Mouse (Mus musculus) heart, postnatal 0 days (tissue): ENCODE results near the gene Elmo2. TPM values are rescaled to one million over a fixed set of nuclear protein-coding genes. Genes with fewer than 3 reads are reported as not detected.

ENCODE experiments used
- ATAC-seq: fragments of 200-750 bp; cut with Nextera tagmentation; 2 replicates; pipeline ENCODE4 v1.8.0; 2017; ENCODE audit warnings: low read depth, moderate number of reproducible peaks, moderate library complexity; ENCODE audit not compliant: insufficient read depth
- DNase-seq: peaks from one replicate; pipeline ENCODE4 v3.0.0-alpha.2; 2016; ENCODE audit warnings: low spot score
- H3K27ac ChIP-seq: fragments of 300-500 bp; sonication (generic); 2 replicates; pipeline ENCODE4 v1.5.1; 2014; ENCODE audit warnings: low read depth, mild to moderate bottlenecking
- H3K27me3 ChIP-seq: fragments of 300-500 bp; sonication (generic); 2 replicates; pipeline ENCODE4 v1.6.1; 2014; ENCODE audit warnings: low read length, mixed read lengths; ENCODE audit not compliant: control insufficient read depth, insufficient read depth
- H3K36me3 ChIP-seq: fragments of 300-500 bp; sonication (generic); replicated peaks from 2 replicates; pipeline ENCODE4 v1.6.1; 2014; ENCODE audit warnings: low read length, mixed read lengths; ENCODE audit not compliant: control insufficient read depth, insufficient read depth
- H3K4me1 ChIP-seq: fragments of 300-500 bp; sonication (generic); 2 replicates; pipeline ENCODE4 v1.6.1; 2014; ENCODE audit warnings: antibody characterized with exemption; ENCODE audit not compliant: control insufficient read depth, insufficient read depth
- H3K4me2 ChIP-seq: fragments of 300-500 bp; sonication (generic); 2 replicates; pipeline ENCODE4 v1.6.1; 2014; ENCODE audit warnings: low read depth, mild to moderate bottlenecking, low read length, moderate library complexity
- H3K4me3 ChIP-seq: fragments of 300-500 bp; sonication (generic); 2 replicates; pipeline ENCODE4 v1.5.1; 2014; ENCODE audit warnings: low read depth, low read length
- H3K9ac ChIP-seq: fragments of 300-500 bp; sonication (generic); replicated peaks from 2 replicates; pipeline ENCODE4 v1.6.1; 2014; ENCODE audit warnings: low read depth, low read length, mixed read lengths
- H3K9me3 ChIP-seq: fragments of 300-500 bp; sonication (generic); replicated peaks from 2 replicates; pipeline ENCODE4 v1.6.1; 2016; ENCODE audit warnings: low read length; ENCODE audit not compliant: control insufficient read depth
- CTCF ChIP-seq: IDR thresholded peaks from 2 replicates; pipeline ENCODE4 v1.5.1; 2016; ENCODE audit warnings: antibody characterized with exemption, control low read depth, low read depth
- EP300 ChIP-seq: IDR thresholded peaks from 2 replicates; pipeline ENCODE4 v1.6.1; 2016; ENCODE audit warnings: antibody characterized with exemption, low read depth
- WGBS: fragments of 180-500 bp; shearing (Covaris S2); extraction: QIAGEN DNeasy Blood & Tissue Kit; methylation state at CpG from one replicate; pipeline ENCODE4 v1.1.7; 2014; 5-methylcytosine and 5-hydroxymethylcytosine counted together
- polyA plus RNA-seq: library from polyadenylated mRNA; unstranded; fragments of >200 nt; fragmentation: Nextera tagmentation; extraction: Ambion mirVana; gene quantifications from 2 replicates; pipeline ENCODE4 v1.2.1, GENCODE M21; 2015
- total RNA-seq: library from RNA; depleted of rRNA; stranded (reverse); fragments of >200 nt; gene quantifications from 2 replicates; pipeline ENCODE4 v1.2.3, GENCODE M21; 2014; ENCODE audit warnings: low replicate concordance

Elmo2 gene
- total and polyA plus RNA-seq, 2 experiments from 2014 or later: 24.1 to 70.6 TPM

GRCm38 (mm10) chr2:165328746-165329145 lies 2.5 kb upstream of the Elmo2 start:
- no peak overlapping the region for H3K4me3 ChIP-seq

GRCm38 (mm10) chr2:165327386-165327785 lies 1.1 kb upstream of the Elmo2 start:
- 35% methylated on average over 7 of the region's 7 CpGs for WGBS
- no peak for TF ChIP-seq CTCF
- TF ChIP-seq EP300: no peak

More at GRCm38 (mm10) chr2:165328746-165329145, 2.5 kb upstream of the Elmo2 start:
- no peaks in the 10 kb centered on the region for H3K36me3 ChIP-seq
- 51% methylated on average over 5 of the region's 5 CpGs for WGBS
- peaks cover 17% of the 10 kb centered on the region for H3K4me1 ChIP-seq
- H3K9me3 ChIP-seq: no peaks in the 10 kb centered on the region
- DNase-seq: no peak
- H3K9ac ChIP-seq: no peak overlapping the region
- TF ChIP-seq CTCF (no peak), EP300 (no peak)
- H3K4me2 ChIP-seq: no peak overlapping the region
- no peaks in the 10 kb centered on the region for H3K27me3 ChIP-seq
- H3K27ac ChIP-seq: no peak overlapping the region
- no peak for ATAC-seq

GRCm38 (mm10) chr2:165325521-165326303 lies 567 bp downstream of the Elmo2 start:
- H3K36me3 ChIP-seq: no peaks in the 10 kb centered on the region
- WGBS: under 1% methylated on average over 24 of the region's 30 CpGs
- H3K27me3 ChIP-seq: no peaks in the 10 kb centered on the region
- no peaks in the 10 kb centered on the region for H3K9me3 ChIP-seq
- peak overlapping the region; percentile 81 for H3K9ac ChIP-seq
- peak overlapping the region; percentile 90 for H3K4me3 ChIP-seq
- peak overlapping the region; percentile 65 for H3K27ac ChIP-seq
- H3K4me2 ChIP-seq: peak overlapping the region; percentile 82
- TF ChIP-seq CTCF (no peak), EP300 (no peak)
- no peak for DNase-seq
- peak; percentile 12; the same call in 1 of the 2 replicates for ATAC-seq
- peaks cover 32% of the 10 kb centered on the region for H3K4me1 ChIP-seq

More at GRCm38 (mm10) chr2:165327386-165327785, 1.1 kb upstream of the Elmo2 start:
- H3K27ac ChIP-seq: no peak overlapping the region
- H3K27me3 ChIP-seq: no peaks in the 10 kb centered on the region
- DNase-seq (no peak), ATAC-seq (no peak)
- H3K4me2 ChIP-seq: peak overlapping the region; percentile 82
- H3K4me1 ChIP-seq: peaks cover 17% of the 10 kb centered on the region
- no peak overlapping the region for H3K4me3 ChIP-seq
- H3K9ac ChIP-seq: no peak overlapping the region
- H3K9me3 ChIP-seq: no peaks in the 10 kb centered on the region
- no peaks in the 10 kb centered on the region for H3K36me3 ChIP-seq

GRCm38 (mm10) chr2:165323928-165324327 lies 2.4 kb downstream of the Elmo2 start:
- H3K9me3 ChIP-seq: no peaks in the 10 kb centered on the region
- TF ChIP-seq CTCF (no peak), EP300 (no peak)
- no peak overlapping the region for H3K4me3 ChIP-seq
- H3K4me1 ChIP-seq: peaks cover 48% of the 10 kb centered on the region
- no peaks in the 10 kb centered on the region for H3K36me3 ChIP-seq
- no peak overlapping the region for H3K9ac ChIP-seq
- no peak for DNase-seq
- no peak overlapping the region for H3K4me2 ChIP-seq
- 70% methylated on average over 5 of the region's 5 CpGs for WGBS
- no peaks in the 10 kb centered on the region for H3K27me3 ChIP-seq
- no peak for ATAC-seq
- H3K27ac ChIP-seq: peak overlapping the region; percentile 22; the same call in 1 of the 2 replicates

DNA sequence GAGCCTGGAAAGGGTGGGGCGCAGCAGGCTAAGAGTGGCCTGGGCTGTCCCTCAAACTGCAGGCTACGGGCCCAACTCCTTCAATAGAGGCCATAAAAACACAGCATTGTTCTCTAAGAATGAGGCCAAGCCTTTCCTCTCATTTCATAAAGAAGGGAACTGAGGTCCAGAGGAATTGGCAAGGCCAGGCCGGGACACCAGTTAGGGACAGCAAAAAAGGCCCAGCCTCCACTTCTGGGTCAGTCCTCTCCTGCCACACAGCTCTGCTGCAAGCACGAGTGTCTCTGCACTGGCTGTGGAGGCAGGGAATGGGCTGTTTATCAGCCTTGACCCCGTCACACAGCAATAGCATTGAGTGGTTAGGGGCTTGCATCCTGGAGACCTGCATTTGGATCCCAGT lies 2.8 kb downstream of the Elmo2 start:
- no peak overlapping the region for H3K9ac ChIP-seq
- 76% methylated on average over 5 of the region's 5 CpGs for WGBS
- H3K4me1 ChIP-seq: peaks cover 52% of the 10 kb centered on the region
- H3K4me3 ChIP-seq: no peak overlapping the region
- no peaks in the 10 kb centered on the region for H3K9me3 ChIP-seq
- no peak for TF ChIP-seq CTCF
- TF ChIP-seq EP300: no peak
- H3K27ac ChIP-seq: peak overlapping the region; percentile 22; the same call in 1 of the 2 replicates
- H3K4me2 ChIP-seq: no peak overlapping the region
- no peak for DNase-seq
- no peak for ATAC-seq
- H3K27me3 ChIP-seq: no peaks in the 10 kb centered on the region
- H3K36me3 ChIP-seq: no peaks in the 10 kb centered on the region
